Mouse (Mus musculus) testis, adult 2 months (tissue): Measurements from ENCODE around the gene Ptrhd1. TPM values are rescaled to one million over a fixed set of nuclear protein-coding genes. Genes with fewer than 3 reads are reported as not detected.

Experiments
- H3K27ac ChIP-seq: fragments of 200-500 bp; 2 replicates; pipeline ENCODE4 v1.5.1; 2012; ENCODE audit warnings: low read depth, low read length; ENCODE audit not compliant: control insufficient read depth, insufficient read depth
- H3K27me3 ChIP-seq: fragments of 200-500 bp; 2 replicates; pipeline ENCODE4 v1.6.1; 2012; ENCODE audit warnings: mild to moderate bottlenecking, low read length, moderate library complexity; ENCODE audit not compliant: control insufficient read depth, insufficient read depth
- H3K36me3 ChIP-seq: fragments of 200-500 bp; 2 replicates; pipeline ENCODE4 v1.6.1; 2012; ENCODE audit warnings: mild to moderate bottlenecking, low read length; ENCODE audit not compliant: control insufficient read depth, insufficient read depth
- H3K4me1 ChIP-seq: fragments of 200-500 bp; 2 replicates; pipeline ENCODE4 v1.6.1; 2012; ENCODE audit warnings: low read length; ENCODE audit not compliant: control insufficient read depth, insufficient read depth
- H3K4me3 ChIP-seq: fragments of 200-500 bp; 2 replicates; pipeline ENCODE4 v1.5.1; 2012; ENCODE audit warnings: low read depth, mild to moderate bottlenecking, low read length, moderate library complexity, mixed read lengths; ENCODE audit not compliant: control insufficient read depth
- CTCF ChIP-seq: fragments of 200-500 bp; IDR thresholded peaks from 2 replicates; pipeline ENCODE4 v1.5.1; 2012; ENCODE audit warnings: low read depth, mild to moderate bottlenecking, inconsistent platforms, low read length, moderate library complexity; ENCODE audit not compliant: control insufficient read depth, insufficient read depth, insufficient replicate concordance
- POLR2A ChIP-seq: fragments of 200-500 bp; IDR thresholded peaks from 2 replicates; pipeline ENCODE4 v1.6.1; 2012; ENCODE audit warnings: low read depth, mild to moderate bottlenecking, inconsistent platforms, low read length, moderate library complexity; ENCODE audit not compliant: control insufficient read depth
- polyA plus RNA-seq: library from polyadenylated mRNA; depleted of rRNA; stranded (reverse); fragments of >200 nt; gene quantifications from 2 replicates; pipeline ENCODE4 v1.2.3, GENCODE M21; 2012; rRNA removed

Ptrhd1 gene
- polyA plus RNA-seq, 1 experiment: 2.0 TPM

- H3K27ac ChIP-seq: no peak overlapping the region
- no peaks in the 10 kb centered on the region for H3K4me1 ChIP-seq
- no peak for TF ChIP-seq CTCF
- TF ChIP-seq POLR2A: no peak
- H3K36me3 ChIP-seq: 0 out of 2 replicates have a peak, but pooled peaks cover 1% of the 10 kb centered on the region
- no peaks in the 10 kb centered on the region for H3K27me3 ChIP-seq
- H3K4me3 ChIP-seq: no peak overlapping the region
These were observed 51.4 kb downstream of the Ptrhd1 start for GRCm38 (mm10) chr12:4285186-4285585.

Other genes with a start within 250 kb of the Ptrhd1 start
- gene Efr3b, start 195.1 kb upstream of the Ptrhd1 start, polyA plus RNA-seq: 0.83 and 1.0 TPM in 2 replicates
- gene Dnajc27, start 151.4 kb upstream of the Ptrhd1 start, polyA plus RNA-seq: 97.8 and 99.1 TPM in 2 replicates
- 1.8 and 1.9 TPM in 2 replicates for gene Adcy3, start 100.9 kb upstream of the Ptrhd1 start, polyA plus RNA-seq
- 33.0 and 36.5 TPM in 2 replicates for gene Cenpo, start 267 bp downstream of the Ptrhd1 start, polyA plus RNA-seq
- gene Ncoa1, start 243.2 kb downstream of the Ptrhd1 start, polyA plus RNA-seq: 15.3 and 16.4 TPM in 2 replicates